Mouse (Mus musculus) embryonic facial prominence, embryonic 14.5 days (tissue): ENCODE measurements at regions not wholly inside any gene's neighbourhood (a gene's known extent, or its start where the extent isn't known, plus 50 kb on each side); places are given as distances from the start of the nearest gene placed in this dataset.

Experiments used
- ATAC-seq: fragments of 200-750 bp; cut with Nextera tagmentation; 2 replicates; pipeline ENCODE4 v1.8.0; 2017; ENCODE audit warnings: low read depth, moderate number of reproducible peaks, moderate TSS enrichment
- DNase-seq: peaks from one replicate; pipeline ENCODE4 v3.0.0-alpha.2; 2015; ENCODE audit warnings: low spot score
- H3K27ac ChIP-seq: fragments of 300-500 bp; sonication (generic); replicated peaks from 2 replicates; pipeline ENCODE4 v1.5.1; 2014; ENCODE audit warnings: low read depth, mild to moderate bottlenecking, low read length, moderate library complexity
- H3K27me3 ChIP-seq: fragments of 300-500 bp; sonication (generic); replicated peaks from 2 replicates; pipeline ENCODE4 v1.6.1; 2014; ENCODE audit warnings: low read length; ENCODE audit not compliant: control insufficient read depth, insufficient read depth
- H3K36me3 ChIP-seq: fragments of 300-500 bp; sonication (generic); 2 replicates; pipeline ENCODE4 v1.6.1; 2014; ENCODE audit warnings: low read length, mixed read lengths; ENCODE audit not compliant: control insufficient read depth, insufficient read depth
- H3K4me1 ChIP-seq: fragments of 300-500 bp; sonication (generic); 2 replicates; pipeline ENCODE4 v1.6.1; 2014; ENCODE audit warnings: antibody characterized with exemption, low read length; ENCODE audit not compliant: control insufficient read depth, insufficient read depth
- H3K4me2 ChIP-seq: fragments of 300-500 bp; sonication (generic); 2 replicates; pipeline ENCODE4 v1.6.1; 2014; ENCODE audit warnings: low read depth, mild to moderate bottlenecking, low read length, moderate library complexity, mixed read lengths
- H3K4me3 ChIP-seq: fragments of 300-500 bp; sonication (generic); 2 replicates; pipeline ENCODE4 v1.5.1; 2014; ENCODE audit warnings: low read depth, mild to moderate bottlenecking, low read length
- H3K9ac ChIP-seq: fragments of 300-500 bp; sonication (generic); 2 replicates; pipeline ENCODE4 v1.6.1; 2014; ENCODE audit warnings: low read depth, mild to moderate bottlenecking, low read length, moderate library complexity, mixed read lengths
- H3K9me3 ChIP-seq: fragments of 300-500 bp; sonication (generic); 2 replicates; pipeline ENCODE4 v1.6.1; 2016; ENCODE audit warnings: low read length; ENCODE audit not compliant: control insufficient read depth
- WGBS: fragments of 180-500 bp; shearing (Covaris S2); extraction: QIAGEN DNeasy Blood & Tissue Kit; methylation state at CpG from one replicate; pipeline ENCODE4 v1.1.7; 2014; 5-methylcytosine and 5-hydroxymethylcytosine counted together

- ATAC-seq (no peak), DNase-seq (no peak)
- peaks cover 5% of the 10 kb centered on the region; the same call in 1 of the 2 replicates for H3K4me1 ChIP-seq
- no peaks in the 10 kb centered on the region for H3K9me3 ChIP-seq
- H3K4me2 ChIP-seq: no peak overlapping the region
- no peak overlapping the region for H3K27ac ChIP-seq
- H3K9ac ChIP-seq: no peak overlapping the region
- no peaks in the 10 kb centered on the region for H3K36me3 ChIP-seq
- H3K27me3 ChIP-seq: no peaks in the 10 kb centered on the region
- no peak overlapping the region for H3K4me3 ChIP-seq
- 70% methylated on average over 8 of the region's 8 CpGs for WGBS
Observed at GRCm38 (mm10) chr9:69705942-69706341, 54.8 kb downstream of the Foxb1 start.

GRCm38 (mm10) chr9:69705071-69705470, 55.7 kb downstream of the Foxb1 start:
- 66% methylated on average over 4 of the region's 4 CpGs for WGBS
- Histone ChIP-seq H3K27me3 (no peaks in the 10 kb centered on the region), H3K9ac (no peak overlapping the region), H3K4me1 (peaks cover 5% of the 10 kb centered on the region; the same call in 1 of the 2 replicates), H3K36me3 (no peaks in the 10 kb centered on the region), H3K4me2 (no peak overlapping the region), H3K4me3 (no peak overlapping the region), H3K27ac (no peak overlapping the region), H3K9me3 (no peaks in the 10 kb centered on the region)
- DNase-seq (no peak), ATAC-seq (no peak)

- Histone ChIP-seq H3K9ac (no peak overlapping the region), H3K4me1 (peaks cover 5% of the 10 kb centered on the region; the same call in 1 of the 2 replicates), H3K4me3 (no peak overlapping the region), H3K36me3 (no peaks in the 10 kb centered on the region), H3K27ac (no peak overlapping the region), H3K9me3 (no peaks in the 10 kb centered on the region), H3K4me2 (no peak overlapping the region), H3K27me3 (no peaks in the 10 kb centered on the region)
- DNase-seq (no peak), ATAC-seq (no peak)
- WGBS: 62% methylated on average over 7 of the region's 7 CpGs
Observed at GRCm38 (mm10) chr9:69703731-69704130, 57.0 kb downstream of the Foxb1 start.

GRCm38 (mm10) chr9:69702156-69702928, 58.4 kb downstream of the Foxb1 start:
- no peak for ATAC-seq

GRCm38 (mm10) chr9:69700696-69701095, 60.0 kb downstream of the Foxb1 start:
- DNase-seq: no peak
- Histone ChIP-seq H3K27ac (no peak overlapping the region), H3K9ac (no peak overlapping the region), H3K36me3 (no peaks in the 10 kb centered on the region), H3K27me3 (no peaks in the 10 kb centered on the region), H3K4me1 (peaks cover 5% of the 10 kb centered on the region; the same call in 1 of the 2 replicates), H3K4me2 (no peak overlapping the region), H3K4me3 (no peak overlapping the region), H3K9me3 (no peaks in the 10 kb centered on the region)
- ATAC-seq: no peak
- WGBS: 76% methylated on average over 9 of the region's 9 CpGs

More at GRCm38 (mm10) chr9:69702156-69702928, 58.4 kb downstream of the Foxb1 start:
- Histone ChIP-seq H3K4me3 (no peak overlapping the region), H3K9me3 (no peaks in the 10 kb centered on the region), H3K36me3 (no peaks in the 10 kb centered on the region), H3K4me1 (peaks cover 5% of the 10 kb centered on the region; the same call in 1 of the 2 replicates), H3K9ac (no peak overlapping the region), H3K27ac (no peak overlapping the region), H3K4me2 (no peak overlapping the region), H3K27me3 (no peaks in the 10 kb centered on the region)
- WGBS: 79% methylated on average over 8 of the region's 8 CpGs
- DNase-seq: no peak

GRCm38 (mm10) chr9:69691756-69692155, 69.0 kb downstream of the Foxb1 start:
- 87% methylated on average over 3 of the region's 3 CpGs for WGBS
- Histone ChIP-seq H3K9ac (no peak overlapping the region), H3K36me3 (no peaks in the 10 kb centered on the region), H3K4me2 (no peak overlapping the region), H3K27ac (no peak overlapping the region), H3K4me3 (no peak overlapping the region), H3K9me3 (no peaks in the 10 kb centered on the region), H3K27me3 (no peaks in the 10 kb centered on the region), H3K4me1 (no peaks in the 10 kb centered on the region)
- ATAC-seq (no peak), DNase-seq (no peak)

- no peaks in the 10 kb centered on the region for H3K4me1 ChIP-seq
- H3K9me3 ChIP-seq: no peaks in the 10 kb centered on the region
- ATAC-seq (no peak), DNase-seq (no peak)
- H3K9ac ChIP-seq: no peak overlapping the region
- H3K36me3 ChIP-seq: no peaks in the 10 kb centered on the region
- H3K4me3 ChIP-seq: no peak overlapping the region
- H3K4me2 ChIP-seq: no peak overlapping the region
- WGBS: 56% methylated on average over 12 of the region's 12 CpGs
- H3K27me3 ChIP-seq: no peaks in the 10 kb centered on the region
- H3K27ac ChIP-seq: no peak overlapping the region
Observed at GRCm38 (mm10) chr9:69687349-69688123, 73.2 kb downstream of the Foxb1 start.

GRCm38 (mm10) chr9:69686766-69687165, 74.0 kb downstream of the Foxb1 start:
- H3K9me3 ChIP-seq: no peaks in the 10 kb centered on the region
- no peaks in the 10 kb centered on the region for H3K27me3 ChIP-seq
- ATAC-seq (no peak), DNase-seq (no peak)
- no peaks in the 10 kb centered on the region for H3K36me3 ChIP-seq
- no peak overlapping the region for H3K27ac ChIP-seq
- no peak overlapping the region for H3K4me3 ChIP-seq
- H3K4me2 ChIP-seq: no peak overlapping the region
- H3K4me1 ChIP-seq: no peaks in the 10 kb centered on the region
- H3K9ac ChIP-seq: no peak overlapping the region
- 79% methylated on average over 4 of the region's 4 CpGs for WGBS
